Mouse (Mus musculus): ENCODE results near the gene Fndc3b. TPM values are rescaled to one million over a fixed set of nuclear protein-coding genes. Genes with fewer than 3 reads are reported as not detected.

Fndc3b gene
- polyA plus RNA-seq, 1 experiment from 2014 or later: 13.3 TPM

DNA sequence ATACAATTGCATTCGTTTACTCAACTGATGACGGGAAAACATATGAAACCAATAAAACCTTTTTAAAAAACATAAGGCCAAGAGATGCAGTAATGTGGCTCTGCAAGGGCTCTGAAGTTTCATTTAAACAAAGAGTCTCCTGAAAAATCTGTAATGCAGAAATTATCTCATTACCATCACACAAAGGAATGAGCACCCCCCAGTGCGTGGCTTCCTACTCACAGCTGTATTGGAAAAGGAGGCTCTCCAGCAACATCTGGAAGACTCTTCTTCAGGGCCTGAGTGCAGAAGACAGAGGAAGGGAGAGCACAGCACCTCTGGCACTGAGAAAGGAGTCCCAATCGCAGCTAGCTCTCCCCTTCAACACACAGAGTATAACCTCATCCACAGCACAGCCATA lies 106.5 kb downstream of the Fndc3b start:
- no peak for TF ChIP-seq CTCF (IDR thresholded peaks at IDR 0.05; ENCODE audit: low read depth)
- no peak for ATAC-seq
- H3K4me2 ChIP-seq (replicated peaks; ENCODE audit: low read depth): no peak overlapping the region
- no peak overlapping the region for H3K27ac ChIP-seq (ENCODE audit: low read depth, low read length)
- no peak overlapping the region for H3K9ac ChIP-seq (ENCODE audit: low read depth, low read length)
- no peaks in the 10 kb centered on the region for H3K9me3 ChIP-seq (ENCODE audit: control insufficient read depth)
- no peak overlapping the region for H3K4me3 ChIP-seq (ENCODE audit: low read depth, low read length)
- no peaks in the 10 kb centered on the region; the same call in 1 of the 2 replicates for H3K36me3 ChIP-seq (ENCODE audit: control insufficient read depth, insufficient read depth)
- H3K4me1 ChIP-seq (replicated peaks; ENCODE audit: control insufficient read depth, insufficient read depth, low read length): 0 out of 2 replicates have a peak, but pooled peaks cover 5% of the 10 kb centered on the region
- H3K27me3 ChIP-seq (replicated peaks; ENCODE audit: control insufficient read depth, insufficient read depth, low read length): no peaks in the 10 kb centered on the region
- WGBS: 83% methylated on average over 4 of the region's 4 CpGs

DNA sequence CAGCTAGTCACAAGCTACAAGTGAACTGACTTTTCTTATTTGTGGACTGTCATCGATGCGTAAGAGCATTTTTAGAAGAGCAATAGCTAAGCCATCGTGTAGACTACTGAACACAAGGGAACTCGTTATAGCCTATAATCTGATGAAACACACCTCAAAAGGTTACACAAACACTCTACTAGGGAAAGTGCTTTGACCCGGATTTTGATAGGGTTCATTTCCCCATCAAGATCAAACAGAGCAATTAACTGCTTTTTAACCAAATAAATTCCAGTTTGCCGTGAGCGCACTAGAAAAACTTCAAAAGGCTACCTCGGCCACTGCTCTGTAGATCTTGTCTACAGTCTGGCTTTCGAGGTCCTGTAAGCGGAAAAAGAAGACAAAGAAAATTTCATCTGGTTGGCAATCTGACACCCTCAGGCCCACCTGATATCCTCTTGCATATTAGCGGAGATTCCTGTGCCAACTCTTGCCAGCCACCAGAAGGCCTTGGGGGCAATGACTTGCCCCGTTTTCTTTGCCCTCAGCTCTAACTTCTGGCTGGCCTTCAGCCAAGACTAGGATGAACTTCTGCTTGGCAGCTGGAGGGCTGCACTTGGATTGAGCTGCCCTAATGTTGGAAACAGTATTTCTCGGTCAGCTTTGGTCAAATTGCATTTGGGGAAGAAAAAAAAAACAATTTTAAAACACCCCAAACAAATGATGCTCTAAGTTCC lies 107.0 kb downstream of the Fndc3b start:
- no peak for ATAC-seq
- H3K4me3 ChIP-seq (ENCODE audit: low read depth, low read length): no peak overlapping the region
- no peak overlapping the region for H3K9ac ChIP-seq (ENCODE audit: low read depth, low read length)
- H3K27me3 ChIP-seq (replicated peaks; ENCODE audit: control insufficient read depth, insufficient read depth, low read length): no peaks in the 10 kb centered on the region
- 0 out of 2 replicates have a peak, but pooled peaks cover 5% of the 10 kb centered on the region for H3K4me1 ChIP-seq (replicated peaks; ENCODE audit: control insufficient read depth, insufficient read depth, low read length)
- H3K9me3 ChIP-seq (ENCODE audit: control insufficient read depth): no peaks in the 10 kb centered on the region
- 62% methylated on average over 13 of the region's 13 CpGs for WGBS
- no peak overlapping the region for H3K27ac ChIP-seq (ENCODE audit: low read depth, low read length)
- H3K4me2 ChIP-seq (replicated peaks; ENCODE audit: low read depth): no peak overlapping the region
- no peaks in the 10 kb centered on the region; the same call in 1 of the 2 replicates for H3K36me3 ChIP-seq (ENCODE audit: control insufficient read depth, insufficient read depth)
- TF ChIP-seq CTCF (IDR thresholded peaks at IDR 0.05; ENCODE audit: low read depth): no peak

DNA sequence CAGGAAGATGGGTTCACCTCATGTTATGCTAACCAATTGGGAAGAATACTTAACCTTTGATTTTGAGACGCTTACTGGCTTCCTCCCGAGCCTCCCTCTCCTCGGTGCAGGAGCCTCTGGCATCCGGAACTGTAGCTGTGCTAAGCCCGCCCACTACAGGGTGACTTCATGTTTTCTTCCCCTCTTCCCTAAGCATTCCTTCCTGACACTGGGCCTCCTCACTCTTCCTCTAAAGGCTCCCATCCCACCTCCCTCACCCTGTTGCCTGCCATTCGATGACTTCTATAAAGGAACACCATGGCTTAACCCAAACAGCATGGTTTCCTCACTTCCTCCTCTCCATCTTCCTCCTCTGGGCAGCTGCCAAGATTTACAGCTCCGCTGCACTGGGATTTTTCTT lies 110.5 kb downstream of the Fndc3b start:
- no peak overlapping the region for H3K4me2 ChIP-seq (replicated peaks; ENCODE audit: low read depth)
- ATAC-seq: no peak
- TF ChIP-seq CTCF (IDR thresholded peaks at IDR 0.05; ENCODE audit: low read depth): no peak

DNA sequence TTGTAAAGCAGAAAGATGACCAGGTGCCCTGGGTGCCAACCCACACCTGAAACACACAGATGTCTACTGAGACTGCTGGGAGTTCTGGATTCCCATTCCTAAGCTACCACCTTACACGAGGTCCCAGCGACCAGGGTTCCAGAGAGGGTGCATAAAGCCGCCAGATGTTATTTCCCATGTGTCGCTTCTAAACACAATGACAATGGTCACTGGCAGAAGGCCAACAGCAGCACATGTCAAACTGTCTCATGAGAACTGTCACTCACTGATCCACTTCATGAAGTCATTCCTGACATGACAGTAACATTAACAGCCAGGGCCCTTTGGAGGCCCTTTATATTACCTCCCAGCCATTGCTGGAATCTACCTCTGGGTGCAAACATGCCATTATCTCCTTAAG lies 110.9 kb downstream of the Fndc3b start:
- no peak for TF ChIP-seq CTCF (IDR thresholded peaks at IDR 0.05; ENCODE audit: low read depth)
- Histone ChIP-seq H3K4me3 (ENCODE audit: low read depth, low read length) (no peak overlapping the region), H3K9me3 (ENCODE audit: control insufficient read depth) (no peaks in the 10 kb centered on the region), H3K27ac (ENCODE audit: low read depth, low read length) (no peak overlapping the region), H3K4me2 (replicated peaks; ENCODE audit: low read depth) (no peak overlapping the region), H3K4me1 (replicated peaks; ENCODE audit: control insufficient read depth, insufficient read depth, low read length) (no peaks in the 10 kb centered on the region), H3K27me3 (replicated peaks; ENCODE audit: control insufficient read depth, insufficient read depth, low read length) (no peaks in the 10 kb centered on the region), H3K9ac (ENCODE audit: low read depth, low read length) (no peak overlapping the region), H3K36me3 (ENCODE audit: control insufficient read depth, insufficient read depth) (no peaks in the 10 kb centered on the region; the same call in 1 of the 2 replicates)
- ATAC-seq: no peak
- WGBS: 82% methylated on average over 4 of the region's 4 CpGs

More for the DNA sequence above, 110.5 kb downstream of the Fndc3b start:
- H3K9ac ChIP-seq (ENCODE audit: low read depth, low read length): no peak overlapping the region
- no peak overlapping the region for H3K4me3 ChIP-seq (ENCODE audit: low read depth, low read length)
- H3K27ac ChIP-seq (ENCODE audit: low read depth, low read length): no peak overlapping the region
- H3K4me1 ChIP-seq (replicated peaks; ENCODE audit: control insufficient read depth, insufficient read depth, low read length): no peaks in the 10 kb centered on the region
- H3K36me3 ChIP-seq (ENCODE audit: control insufficient read depth, insufficient read depth): no peaks in the 10 kb centered on the region; the same call in 1 of the 2 replicates
- WGBS: 44% methylated on average over 7 of the region's 7 CpGs
- no peaks in the 10 kb centered on the region for H3K9me3 ChIP-seq (ENCODE audit: control insufficient read depth)
- no peaks in the 10 kb centered on the region for H3K27me3 ChIP-seq (replicated peaks; ENCODE audit: control insufficient read depth, insufficient read depth, low read length)

DNA sequence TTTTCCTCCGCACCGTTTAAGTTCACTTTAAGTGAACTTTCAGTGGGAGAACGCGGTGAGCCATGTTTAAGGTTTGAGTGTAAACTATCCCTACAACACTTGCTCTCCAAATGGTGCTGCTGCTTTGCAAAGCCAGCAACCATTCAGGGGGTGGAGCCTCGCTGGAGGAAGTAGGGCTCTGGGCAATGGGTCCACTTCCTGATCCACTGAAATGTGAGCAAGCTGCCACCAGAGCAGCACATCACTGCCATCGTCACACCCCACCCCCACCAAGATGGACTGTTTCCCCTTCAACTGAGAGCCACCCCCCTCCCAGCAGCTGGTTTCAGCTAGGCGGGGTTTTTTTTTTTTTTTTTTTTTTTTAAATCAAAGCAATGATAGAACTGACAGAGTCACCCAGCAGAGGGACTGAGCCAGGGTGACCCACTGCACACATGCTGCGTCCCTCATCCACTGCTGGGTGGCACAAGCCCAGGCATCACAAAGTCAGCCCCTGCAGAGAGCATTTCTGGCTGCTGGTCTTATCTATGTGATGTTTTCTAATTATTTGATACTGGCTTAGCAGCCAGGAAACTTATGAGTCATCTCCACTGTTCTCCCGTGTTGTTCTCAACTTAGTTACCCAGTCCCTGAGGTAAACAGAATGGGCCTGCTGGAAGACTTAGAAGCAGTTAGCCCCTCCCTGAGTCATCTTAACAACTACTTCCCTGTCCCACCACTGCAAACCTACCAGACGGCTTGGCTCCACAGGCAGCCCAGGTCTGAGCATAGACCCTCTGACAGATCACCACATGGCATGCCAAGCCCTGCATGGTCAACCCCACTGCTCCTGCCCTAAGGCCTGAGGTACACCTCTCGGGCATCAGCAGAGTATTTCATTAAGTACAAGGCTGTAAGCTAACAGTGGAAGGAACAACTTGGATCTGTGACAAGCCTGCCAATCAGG lies 112.4 kb downstream of the Fndc3b start:
- H3K27ac ChIP-seq (ENCODE audit: low read depth, low read length): no peak overlapping the region
- ATAC-seq: no peak
- 80% methylated on average over 11 of the region's 11 CpGs for WGBS
- no peaks in the 10 kb centered on the region for H3K9me3 ChIP-seq (ENCODE audit: control insufficient read depth)
- H3K4me3 ChIP-seq (ENCODE audit: low read depth, low read length): no peak overlapping the region
- H3K9ac ChIP-seq (ENCODE audit: low read depth, low read length): no peak overlapping the region
- no peak for TF ChIP-seq CTCF (IDR thresholded peaks at IDR 0.05; ENCODE audit: low read depth)
- H3K4me2 ChIP-seq (replicated peaks; ENCODE audit: low read depth): no peak overlapping the region
- no peaks in the 10 kb centered on the region for H3K36me3 ChIP-seq (ENCODE audit: control insufficient read depth, insufficient read depth)
- H3K27me3 ChIP-seq (replicated peaks; ENCODE audit: control insufficient read depth, insufficient read depth, low read length): no peaks in the 10 kb centered on the region
- no peaks in the 10 kb centered on the region for H3K4me1 ChIP-seq (replicated peaks; ENCODE audit: control insufficient read depth, insufficient read depth, low read length)

DNA sequence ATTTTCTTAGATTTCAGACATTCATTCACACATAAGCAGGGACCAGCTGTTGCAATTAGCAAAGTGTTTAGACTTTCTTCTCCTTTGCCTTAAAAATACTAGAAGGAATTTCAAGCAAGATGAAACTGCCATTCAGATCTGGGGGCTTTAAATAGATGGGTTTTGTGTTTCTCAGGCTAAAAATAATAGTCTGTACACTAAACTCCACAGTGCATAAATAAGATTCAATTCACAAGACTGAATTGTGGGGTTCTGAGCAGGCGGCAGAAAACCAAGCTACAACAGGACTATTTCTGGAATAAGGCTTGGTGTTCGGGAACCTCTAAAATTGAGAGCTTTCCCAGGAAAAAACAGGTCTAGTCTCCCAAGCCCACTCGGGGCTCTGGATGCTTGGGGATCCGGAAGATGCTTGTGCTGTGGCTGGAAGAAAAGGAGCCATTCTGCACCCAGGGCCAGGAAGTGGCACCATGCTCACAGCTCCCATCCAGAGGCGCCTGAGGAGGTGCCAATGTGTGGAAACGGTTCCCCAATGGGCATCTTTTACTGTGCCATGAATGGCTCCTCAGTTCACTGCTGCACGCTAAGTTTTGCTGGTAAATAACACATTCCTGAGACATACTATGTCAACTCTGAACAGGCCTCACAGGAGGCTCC lies 117.5 kb downstream of the Fndc3b start:
- WGBS: 86% methylated on average over 7 of the region's 7 CpGs
- TF ChIP-seq CTCF (IDR thresholded peaks at IDR 0.05; ENCODE audit: low read depth): no peak
- Histone ChIP-seq H3K9me3 (ENCODE audit: control insufficient read depth) (no peaks in the 10 kb centered on the region), H3K27me3 (replicated peaks; ENCODE audit: control insufficient read depth, insufficient read depth, low read length) (no peaks in the 10 kb centered on the region), H3K27ac (ENCODE audit: low read depth, low read length) (no peak overlapping the region), H3K9ac (ENCODE audit: low read depth, low read length) (no peak overlapping the region), H3K36me3 (ENCODE audit: control insufficient read depth, insufficient read depth) (peaks cover 14% of the 10 kb centered on the region), H3K4me3 (ENCODE audit: low read depth, low read length) (no peak overlapping the region), H3K4me2 (replicated peaks; ENCODE audit: low read depth) (no peak overlapping the region), H3K4me1 (replicated peaks; ENCODE audit: control insufficient read depth, insufficient read depth, low read length) (no peaks in the 10 kb centered on the region)
- ATAC-seq: no peak
